Mouse (Mus musculus) neural tube, embryonic 12.5 days (tissue): ENCODE measurements around the gene Wwc1. TPM values are rescaled to one million over a fixed set of nuclear protein-coding genes. Genes with fewer than 3 reads are reported as not detected.
A peak's percentile ranks its signal among the peaks of the same experiment; 100 is the strongest.

Experiments
- ATAC-seq: fragments of 200-750 bp; cut with Nextera tagmentation; 2 replicates; pipeline ENCODE4 v1.8.0; 2017; ENCODE audit warnings: low read depth, mild to moderate bottlenecking, moderate TSS enrichment, moderate library complexity; ENCODE audit not compliant: low FRiP score
- H3K27ac ChIP-seq: fragments of 300-500 bp; sonication (generic); 2 replicates; pipeline ENCODE4 v1.5.1; 2016
- H3K27me3 ChIP-seq: fragments of 300-500 bp; sonication (generic); replicated peaks from 2 replicates; pipeline ENCODE4 v1.6.1; 2016; ENCODE audit warnings: mild to moderate bottlenecking
- H3K36me3 ChIP-seq: fragments of 300-500 bp; sonication (generic); 2 replicates; pipeline ENCODE4 v1.6.1; 2016; ENCODE audit warnings: mild to moderate bottlenecking
- H3K4me1 ChIP-seq: fragments of 300-500 bp; sonication (generic); 2 replicates; pipeline ENCODE4 v1.6.1; 2016
- H3K4me2 ChIP-seq: fragments of 300-500 bp; sonication (generic); replicated peaks from 2 replicates; pipeline ENCODE4 v1.6.1; 2016; ENCODE audit warnings: mild to moderate bottlenecking
- H3K4me3 ChIP-seq: fragments of 300-500 bp; sonication (generic); 2 replicates; pipeline ENCODE4 v1.5.1; 2016
- H3K9ac ChIP-seq: fragments of 300-500 bp; sonication (generic); 2 replicates; pipeline ENCODE4 v1.6.1; 2016; ENCODE audit warnings: mild to moderate bottlenecking
- H3K9me3 ChIP-seq: fragments of 300-500 bp; sonication (generic); 2 replicates; pipeline ENCODE4 v1.6.1; 2016; ENCODE audit warnings: mild to moderate bottlenecking
- WGBS: fragments of 180-500 bp; shearing (Covaris S2); methylation state at CpG from one replicate; pipeline ENCODE4 v1.1.7; 2016; 5-methylcytosine and 5-hydroxymethylcytosine counted together
- polyA plus RNA-seq: library from polyadenylated mRNA; unstranded; fragments of >200 nt; fragmentation: Nextera tagmentation; extraction: Ambion mirVana; gene quantifications from 2 replicates; pipeline ENCODE4 v1.2.1, GENCODE M21; 2016

The Wwc1 gene
- polyA plus RNA-seq, 1 experiment from 2014 or later: 15.5 TPM

- no peaks in the 10 kb centered on the region for H3K36me3 ChIP-seq
- H3K27ac ChIP-seq: no peak overlapping the region
- peak; percentile 56; the same call in 1 of the 2 replicates for ATAC-seq
- peaks cover 13% of the 10 kb centered on the region for H3K4me1 ChIP-seq
- H3K27me3 ChIP-seq: no peaks in the 10 kb centered on the region
- H3K9me3 ChIP-seq: no peaks in the 10 kb centered on the region
- WGBS: 36% methylated on average over 6 of the region's 6 CpGs
- H3K9ac ChIP-seq: no peak overlapping the region
- H3K4me3 ChIP-seq: no peak overlapping the region
- no peak overlapping the region for H3K4me2 ChIP-seq
These were observed 31.9 kb downstream of the Wwc1 start for GRCm38 (mm10) chr11:35948457-35948881.

GRCm38 (mm10) chr11:35947944-35948343 is 32.4 kb downstream of the Wwc1 start:
- no peak overlapping the region for H3K27ac ChIP-seq
- no peaks in the 10 kb centered on the region for H3K9me3 ChIP-seq
- no peak overlapping the region for H3K4me2 ChIP-seq
- no peak overlapping the region for H3K9ac ChIP-seq
- H3K4me3 ChIP-seq: no peak overlapping the region
- H3K4me1 ChIP-seq: peaks cover 13% of the 10 kb centered on the region
- 89% methylated on average over 9 of the region's 9 CpGs for WGBS
- no peak for ATAC-seq
- H3K27me3 ChIP-seq: no peaks in the 10 kb centered on the region
- H3K36me3 ChIP-seq: no peaks in the 10 kb centered on the region

- no peaks in the 10 kb centered on the region for H3K27me3 ChIP-seq
- H3K36me3 ChIP-seq: no peaks in the 10 kb centered on the region
- H3K4me3 ChIP-seq: no peak overlapping the region
- no peak overlapping the region for H3K27ac ChIP-seq
- 68% methylated on average over 6 of the region's 6 CpGs for WGBS
- no peak overlapping the region for H3K4me2 ChIP-seq
- H3K4me1 ChIP-seq: peaks cover 14% of the 10 kb centered on the region; the same call in 1 of the 2 replicates
- H3K9ac ChIP-seq: no peak overlapping the region
- no peak for ATAC-seq
- no peaks in the 10 kb centered on the region for H3K9me3 ChIP-seq
These were observed 35.1 kb downstream of the Wwc1 start for GRCm38 (mm10) chr11:35945187-35945586.

- no peaks in the 10 kb centered on the region for H3K9me3 ChIP-seq
- no peaks in the 10 kb centered on the region for H3K36me3 ChIP-seq
- no peak overlapping the region for H3K4me2 ChIP-seq
- ATAC-seq: no peak
- H3K9ac ChIP-seq: no peak overlapping the region
- no peak overlapping the region for H3K27ac ChIP-seq
- peaks cover 6% of the 10 kb centered on the region; the same call in 1 of the 2 replicates for H3K4me1 ChIP-seq
- WGBS: 88% methylated on average over 3 of the region's 3 CpGs
- H3K4me3 ChIP-seq: no peak overlapping the region
- H3K27me3 ChIP-seq: no peaks in the 10 kb centered on the region
These were observed 38.7 kb downstream of the Wwc1 start for GRCm38 (mm10) chr11:35941641-35942040.

GRCm38 (mm10) chr11:35941064-35941463 is 39.3 kb downstream of the Wwc1 start:
- 60% methylated on average over 5 of the region's 5 CpGs for WGBS
- no peaks in the 10 kb centered on the region for H3K27me3 ChIP-seq

GRCm38 (mm10) chr11:35938790-35939385 is 41.4 kb downstream of the Wwc1 start:
- Histone ChIP-seq H3K4me2 (no peak overlapping the region), H3K9me3 (no peaks in the 10 kb centered on the region), H3K27me3 (no peaks in the 10 kb centered on the region), H3K4me3 (no peak overlapping the region), H3K9ac (no peak overlapping the region), H3K36me3 (no peaks in the 10 kb centered on the region), H3K27ac (no peak overlapping the region), H3K4me1 (peaks cover 7% of the 10 kb centered on the region; the same call in 1 of the 2 replicates)
- 63% methylated on average over 6 of the region's 6 CpGs for WGBS
- ATAC-seq: no peak

More at GRCm38 (mm10) chr11:35941064-35941463, 39.3 kb downstream of the Wwc1 start:
- Histone ChIP-seq H3K4me2 (no peak overlapping the region), H3K9ac (no peak overlapping the region), H3K4me1 (peaks cover 6% of the 10 kb centered on the region; the same call in 1 of the 2 replicates), H3K27ac (no peak overlapping the region), H3K4me3 (no peak overlapping the region), H3K36me3 (no peaks in the 10 kb centered on the region), H3K9me3 (no peaks in the 10 kb centered on the region)
- ATAC-seq: no peak

GRCm38 (mm10) chr11:35935645-35936044 is 44.7 kb downstream of the Wwc1 start:
- Histone ChIP-seq H3K27ac (no peak overlapping the region), H3K9ac (no peak overlapping the region), H3K4me1 (peaks cover 9% of the 10 kb centered on the region), H3K27me3 (no peaks in the 10 kb centered on the region), H3K4me2 (no peak overlapping the region), H3K36me3 (no peaks in the 10 kb centered on the region), H3K9me3 (no peaks in the 10 kb centered on the region), H3K4me3 (no peak overlapping the region)
- no peak for ATAC-seq
- WGBS: 61% methylated on average over 3 of the region's 3 CpGs

GRCm38 (mm10) chr11:35935133-35935532 is 45.2 kb downstream of the Wwc1 start:
- Histone ChIP-seq H3K4me2 (no peak overlapping the region), H3K27ac (no peak overlapping the region), H3K9me3 (no peaks in the 10 kb centered on the region), H3K4me3 (no peak overlapping the region), H3K4me1 (peaks cover 9% of the 10 kb centered on the region), H3K9ac (no peak overlapping the region), H3K27me3 (no peaks in the 10 kb centered on the region), H3K36me3 (no peaks in the 10 kb centered on the region)
- no peak for ATAC-seq
- WGBS: 100% methylated on average over 1 of the region's 1 CpGs

GRCm38 (mm10) chr11:35933402-35934085 is 46.8 kb downstream of the Wwc1 start:
- ATAC-seq: peak; percentile 44; the same call in 1 of the 2 replicates
- peak overlapping the region; percentile 27 for H3K4me2 ChIP-seq
- H3K36me3 ChIP-seq: no peaks in the 10 kb centered on the region
- H3K27me3 ChIP-seq: no peaks in the 10 kb centered on the region
- H3K4me1 ChIP-seq: peaks cover 9% of the 10 kb centered on the region
- H3K9ac ChIP-seq: no peak overlapping the region
- no peak overlapping the region for H3K4me3 ChIP-seq
- WGBS: 9% methylated on average over 14 of the region's 14 CpGs
- no peak overlapping the region for H3K27ac ChIP-seq
- H3K9me3 ChIP-seq: no peaks in the 10 kb centered on the region

GRCm38 (mm10) chr11:35932121-35932885 is 48.0 kb downstream of the Wwc1 start:
- WGBS: 89% methylated on average over 14 of the region's 14 CpGs
- ATAC-seq: no peak
- no peak overlapping the region for H3K9ac ChIP-seq
- H3K4me2 ChIP-seq: no peak overlapping the region
- H3K4me1 ChIP-seq: peaks cover 9% of the 10 kb centered on the region
- H3K9me3 ChIP-seq: no peaks in the 10 kb centered on the region
- no peak overlapping the region for H3K4me3 ChIP-seq
- no peaks in the 10 kb centered on the region for H3K36me3 ChIP-seq
- H3K27ac ChIP-seq: no peak overlapping the region
- no peaks in the 10 kb centered on the region for H3K27me3 ChIP-seq

GRCm38 (mm10) chr11:35930511-35931060 is 49.7 kb downstream of the Wwc1 start:
- no peak for ATAC-seq
- Histone ChIP-seq H3K4me3 (no peak overlapping the region), H3K27me3 (no peaks in the 10 kb centered on the region), H3K36me3 (no peaks in the 10 kb centered on the region), H3K4me2 (no peak overlapping the region), H3K9ac (no peak overlapping the region), H3K4me1 (peaks cover 9% of the 10 kb centered on the region), H3K27ac (no peak overlapping the region), H3K9me3 (no peaks in the 10 kb centered on the region)
- 81% methylated on average over 6 of the region's 6 CpGs for WGBS

- Histone ChIP-seq H3K9me3 (no peaks in the 10 kb centered on the region), H3K9ac (no peak overlapping the region), H3K4me3 (no peak overlapping the region), H3K27me3 (no peaks in the 10 kb centered on the region), H3K36me3 (no peaks in the 10 kb centered on the region), H3K4me2 (no peak overlapping the region), H3K27ac (no peak overlapping the region), H3K4me1 (peaks cover 4% of the 10 kb centered on the region; the same call in 1 of the 2 replicates)
- ATAC-seq: no peak
- 96% methylated on average over 12 of the region's 12 CpGs for WGBS
These were observed 51.9 kb downstream of the Wwc1 start for GRCm38 (mm10) chr11:35928453-35928852.
